Mouse (Mus musculus) layer of hippocampus, postnatal 14 days (tissue): Measurements from ENCODE around the gene Cdh9. TPM values are rescaled to one million over a fixed set of nuclear protein-coding genes. Genes with fewer than 3 reads are reported as not detected.

Experiments
- DNase-seq, 2 experiments: peaks; one replicate each; pipeline ENCODE4 v3.0.0; 2021 to 2022; ENCODE audit warnings: low spot score in 2 of 2, mixed read lengths in 1 of 2
- long read RNA-seq, 2 experiments: library from polyadenylated mRNA; stranded (forward); transcript quantifications; one replicate each; pipeline ENCODE4 v2.0.0; 2021
- total RNA-seq, 2 experiments: library from RNA; stranded (reverse); gene quantifications; 2 replicates each; pipeline ENCODE4 v1.2.3; 2021

The Cdh9 gene
- 10 to 100 TPM; 32.2 to 37.9 TPM for total RNA-seq
- long read RNA-seq, experiment 1, transcript Cdh9-202 (12 exons, 3,539 nt) = major isoform, 19 of 29 reads
- long read RNA-seq, experiment 1, partial matches to known transcripts = 4 of 29 reads
- long read RNA-seq, experiment 1, other reads (novel, unspliced or antisense) = 6 of 29 reads
- long read RNA-seq, experiment 2, transcript Cdh9-202 (12 exons, 3,539 nt) = major isoform, 22 of 43 reads
- long read RNA-seq, experiment 2, partial matches to known transcripts = 14 of 43 reads
- long read RNA-seq, experiment 2, other reads (novel, unspliced or antisense) = 7 of 43 reads

- peak; percentile 35 to 55 for DNase-seq
Measured at GRCm38 (mm10) chr15:16728470-16729011, at the start of gene Cdh9. TSS of gene Cdh9 (plus strand) at chr15:16728756.

- DNase-seq = no peak
Measured at GRCm38 (mm10) chr15:16679096-16679495, 49.5 kb upstream of the Cdh9 start.

DNA sequence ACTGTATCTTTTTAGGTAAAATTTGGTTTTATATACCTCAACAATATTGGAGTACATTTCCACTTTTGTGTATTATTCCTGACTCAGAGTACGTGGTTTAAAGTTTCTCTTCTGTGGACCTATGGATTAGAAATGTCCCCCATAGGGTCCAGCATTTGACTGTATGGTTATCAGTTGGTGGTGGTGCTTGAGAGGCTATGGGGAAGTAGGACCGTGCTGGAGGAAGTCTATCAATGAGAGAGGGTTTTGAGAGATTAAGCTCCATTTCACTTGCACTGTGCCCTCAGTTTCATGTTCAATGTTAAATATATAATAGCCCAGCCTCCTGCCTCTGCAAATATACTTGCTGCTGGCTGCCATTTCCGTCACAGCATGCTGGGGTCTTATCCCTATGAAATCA lies 28.7 kb upstream of the Cdh9 start:
- DNase-seq = no peak

- no peak for DNase-seq
Measured at GRCm38 (mm10) chr15:16702340-16702739, 26.2 kb upstream of the Cdh9 start.

GRCm38 (mm10) chr15:16739088-16739487 lies 10.5 kb downstream of the Cdh9 start:
- no peak for DNase-seq

- no peak for DNase-seq
Measured at GRCm38 (mm10) chr15:16746672-16747071, 18.1 kb downstream of the Cdh9 start.

GRCm38 (mm10) chr15:16763252-16763651 lies 34.7 kb downstream of the Cdh9 start:
- no peak for DNase-seq

GRCm38 (mm10) chr15:16784575-16784974 lies 56.0 kb downstream of the Cdh9 start:
- no peak for DNase-seq

DNA sequence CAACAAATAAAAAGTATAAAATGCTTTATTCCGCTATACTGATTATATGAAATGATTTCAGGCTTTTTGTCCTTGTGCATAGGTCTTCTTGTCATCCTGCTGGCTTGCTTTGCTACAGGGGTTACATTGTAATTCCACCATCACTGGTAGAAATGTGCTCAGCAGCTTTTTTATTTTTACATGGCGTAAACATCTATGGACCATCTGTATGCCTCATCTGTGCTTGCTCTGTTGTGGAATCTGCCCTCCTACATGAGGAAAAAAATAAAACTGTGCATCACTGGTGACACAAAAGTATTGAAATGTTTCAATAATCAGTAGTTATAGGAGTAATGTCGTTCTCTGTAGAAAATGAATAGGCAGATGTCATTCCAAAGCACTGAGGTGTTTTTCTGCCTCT lies 64.3 kb downstream of the Cdh9 start:
- peak in 1 of 2 experiments; percentile 51 for DNase-seq

- DNase-seq = no peak
Measured at GRCm38 (mm10) chr15:16801302-16801701, 72.7 kb downstream of the Cdh9 start.

DNA sequence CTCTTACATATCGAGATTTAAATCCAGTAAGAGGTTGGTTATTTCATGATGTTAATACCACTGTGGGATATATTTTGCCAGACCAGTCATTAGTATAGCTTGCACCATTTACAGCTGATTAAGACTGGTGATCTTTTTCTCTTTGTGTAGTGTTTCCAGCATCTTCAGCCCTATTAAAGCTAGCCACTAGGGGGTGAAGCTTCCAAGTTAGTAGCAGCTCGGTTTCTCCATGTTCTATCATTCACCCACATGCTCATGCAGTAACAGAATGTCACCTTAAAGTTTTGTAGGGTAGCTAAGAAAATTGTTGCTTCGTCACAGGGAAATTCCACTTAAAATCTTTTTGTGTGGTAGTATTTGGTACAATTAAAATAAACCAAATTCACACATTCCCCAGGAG lies 82.2 kb downstream of the Cdh9 start:
- no peak for DNase-seq

DNA sequence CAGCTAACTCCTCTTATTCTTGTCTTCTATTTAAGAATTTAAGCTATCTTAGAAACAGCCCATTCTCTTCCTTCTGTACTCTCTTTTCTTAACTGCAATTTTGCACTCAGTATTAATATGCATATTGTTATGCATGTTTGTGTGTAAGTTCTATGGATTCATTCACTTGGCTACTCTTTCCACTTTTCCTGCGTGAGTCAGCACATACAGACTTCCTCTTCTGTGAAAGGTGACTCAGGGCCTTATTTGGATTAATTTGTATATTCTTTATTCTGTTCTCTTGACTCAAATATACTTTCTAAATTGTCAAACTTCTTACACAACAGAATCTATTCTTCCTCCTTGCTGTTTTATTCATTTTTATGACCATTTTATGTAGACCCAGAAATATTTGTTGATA lies 85.5 kb downstream of the Cdh9 start:
- no peak for DNase-seq

- DNase-seq = no peak
Measured at GRCm38 (mm10) chr15:16834761-16835160, 106.2 kb downstream of the Cdh9 start.

DNA sequence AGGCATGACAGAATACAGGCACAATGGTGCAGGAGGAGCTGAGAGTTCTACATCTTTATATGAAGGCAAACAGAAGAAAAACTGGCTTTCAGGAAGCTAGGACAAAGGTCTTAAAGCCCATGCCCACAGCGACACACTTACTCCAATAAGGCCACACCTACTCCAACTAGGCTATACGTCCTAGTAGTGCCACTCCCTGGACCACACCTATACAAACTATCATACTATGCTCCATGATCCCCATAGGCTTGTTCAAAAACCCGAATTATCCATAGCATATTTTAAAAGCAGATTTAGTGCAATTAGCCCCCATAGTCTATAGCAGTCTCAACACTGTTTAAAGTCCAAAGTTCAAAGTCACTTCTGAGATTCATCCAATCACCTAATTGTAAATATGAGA lies 154.0 kb downstream of the Cdh9 start:
- no peak for DNase-seq

DNA sequence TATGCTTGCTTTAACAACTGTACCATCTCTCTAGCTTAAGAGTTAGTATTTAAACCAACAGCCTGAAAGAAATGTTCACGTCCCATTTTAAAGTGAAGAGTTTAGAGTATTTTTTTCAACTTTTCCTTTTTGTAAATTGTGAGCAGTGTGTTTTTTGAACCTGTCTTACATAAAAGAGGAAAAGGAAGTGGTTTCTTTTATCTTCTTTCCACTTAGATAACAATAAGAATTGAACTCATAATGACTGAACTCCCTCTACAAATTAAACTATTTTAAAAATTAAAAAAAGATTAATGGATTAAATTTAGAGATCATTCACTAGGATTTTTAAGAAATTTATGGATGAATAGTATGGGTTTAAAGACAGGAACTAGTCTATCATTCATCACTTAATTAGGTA lies 168.1 kb downstream of the Cdh9 start:
- DNase-seq = no peak
